Mouse (Mus musculus) left cerebral cortex, postnatal 10 days (tissue): Measurements from ENCODE around the gene Syt8. TPM values are rescaled to one million over a fixed set of nuclear protein-coding genes. Genes with fewer than 3 reads are reported as not detected.

ENCODE experiments used
- DNase-seq, 2 experiments: peaks; one replicate each; pipeline ENCODE4 v3.0.0; 2021 to 2022; ENCODE audit warnings: low spot score in 2 of 2, mixed read lengths in 1 of 2; ENCODE audit errors: extremely low spot score in 1 of 2
- intact Hi-C: fragments of 180-260 bp; cut with DNase I; formaldehyde crosslinking; loops from one replicate; pipeline ENCODE4 v1.15.1; 2025
- total RNA-seq, 2 experiments: library from RNA; stranded (reverse); gene quantifications; 2 replicates each; pipeline ENCODE4 v1.2.3; 2021

Gene Syt8
- total RNA-seq, 2 experiments from 2014 or later: not detected

GRCm38 (mm10) chr7:142482256-142482609 is 47.6 kb downstream of the Syt8 start:
- no peak for DNase-seq
- intact Hi-C loops: loop anchor here (5.0 to 10.0 kb wide), 2 partner anchors 93 to 190 kb away; no protein-coding TSS in a partner anchor

DNA sequence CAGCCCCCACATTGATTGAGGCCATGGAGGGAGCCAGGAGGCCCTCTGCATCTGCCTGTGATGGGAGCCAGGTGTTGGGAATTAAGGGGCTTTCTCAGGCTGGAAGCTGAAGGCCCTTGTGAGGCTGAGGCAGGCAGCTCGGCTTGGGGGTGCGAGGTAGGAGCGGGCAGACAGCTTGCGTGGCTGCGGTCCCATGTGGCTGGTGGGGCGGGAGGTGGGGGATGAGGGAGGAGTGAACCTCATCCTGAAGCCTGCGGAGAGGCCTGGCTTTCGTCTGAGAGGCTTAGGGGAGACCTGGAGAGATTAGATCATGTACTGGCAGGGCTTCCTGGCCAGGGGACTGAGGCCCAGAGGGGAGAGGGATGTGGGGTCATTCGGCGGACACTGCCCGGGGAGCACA is 48.5 kb downstream of the Syt8 start:
- DNase-seq: no peak
- intact Hi-C loops: loop anchor here (5.0 to 10.0 kb wide), 2 partner anchors 92 to 189 kb away; no protein-coding TSS in a partner anchor

GRCm38 (mm10) chr7:142484780-142485179 is 50.1 kb downstream of the Syt8 start:
- no peak for DNase-seq
- intact Hi-C loops: loop anchor here (5.0 to 10.0 kb wide), 2 partner anchors 90 to 188 kb away; no protein-coding TSS in a partner anchor

DNA sequence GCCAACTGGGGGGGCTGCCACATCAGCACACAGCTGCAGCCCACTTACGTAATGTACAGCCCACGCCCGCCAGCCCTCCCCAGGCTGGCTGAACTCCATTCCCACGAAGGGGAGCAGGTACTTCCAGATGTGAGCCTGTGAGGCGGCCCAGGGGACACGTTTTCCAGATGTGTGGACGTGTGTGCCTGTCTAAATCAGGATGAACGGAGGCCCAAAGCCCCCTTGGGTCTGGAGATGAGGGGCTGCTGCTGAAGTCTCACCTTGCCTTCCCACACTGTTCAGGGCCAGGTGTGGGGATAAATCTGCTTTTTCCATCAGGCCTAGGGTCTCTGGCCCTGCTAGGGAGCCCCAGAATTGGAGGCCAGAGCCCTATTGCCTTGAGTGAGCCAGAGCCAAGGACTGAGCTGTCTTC is 52.1 kb downstream of the Syt8 start:
- intact Hi-C loops: loop anchor here (10.0 kb wide), 1 partner anchor 88 kb away; no protein-coding TSS in a partner anchor
- DNase-seq: no peak

DNA sequence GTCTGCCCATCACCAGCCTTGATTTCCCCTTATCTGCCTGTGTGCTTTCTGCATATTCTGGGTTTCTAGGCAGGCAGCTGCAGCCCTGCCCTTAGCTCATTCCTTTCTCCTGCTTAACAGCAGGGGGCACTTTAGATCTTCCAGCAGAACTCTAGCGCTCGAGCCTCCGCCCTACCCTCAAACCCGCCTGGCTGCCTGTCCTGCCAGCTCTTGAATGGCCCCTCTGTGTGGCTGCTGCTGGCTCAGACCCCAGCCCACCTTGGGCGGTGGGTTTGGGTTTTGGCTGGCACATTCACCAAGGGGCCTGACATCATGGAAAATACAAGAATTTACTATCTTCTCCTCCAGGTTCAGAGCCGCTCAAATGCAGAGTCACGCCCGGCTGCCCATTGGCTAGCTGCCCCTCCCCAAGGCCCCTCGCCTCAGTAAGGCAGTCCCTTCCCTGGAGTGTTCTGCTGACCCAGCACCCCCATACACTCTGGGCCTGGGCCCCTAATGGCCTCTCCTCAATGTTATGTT is 52.8 kb downstream of the Syt8 start:
- intact Hi-C loops: loop anchor here (10.0 kb wide), 1 partner anchor 87 kb away; no protein-coding TSS in a partner anchor
- peak; percentile 43 to 73 for DNase-seq

DNA sequence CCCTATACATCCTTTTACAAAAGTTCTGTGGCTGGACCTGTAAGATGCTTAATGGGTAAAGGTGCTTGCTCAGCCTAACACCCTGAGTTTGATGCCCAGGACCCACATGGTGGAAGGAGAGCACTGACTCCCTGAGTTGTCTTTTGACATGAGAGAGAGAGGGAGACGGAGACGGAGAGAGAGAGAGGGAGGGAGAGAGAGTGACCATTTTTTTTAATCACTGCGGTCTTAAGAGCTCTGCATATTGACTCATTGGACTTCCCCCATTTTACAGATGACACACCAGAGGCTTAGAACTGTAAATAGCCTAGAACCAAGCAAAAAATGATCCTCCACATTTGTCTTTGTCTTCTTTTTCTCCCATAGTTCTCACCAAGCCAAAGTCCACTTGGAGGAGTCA is 53.4 kb downstream of the Syt8 start:
- intact Hi-C loops: loop anchor here (10.0 kb wide), 1 partner anchor 87 kb away; no protein-coding TSS in a partner anchor

More for the DNA sequence above, 53.4 kb downstream of the Syt8 start:
- DNase-seq: no peak

Other genes starting within 250 kb of the Syt8 start
- not detected for gene Gm10153, start 244.5 kb upstream of the Syt8 start, total RNA-seq
- not detected for gene Krtap5-3, start 233.5 kb upstream of the Syt8 start, total RNA-seq
- not detected for gene Gm7579, start 223.0 kb upstream of the Syt8 start, total RNA-seq
- not detected for gene Krtap5-5, start 204.9 kb upstream of the Syt8 start, total RNA-seq
- not detected for gene Gm40460, start 193.8 kb upstream of the Syt8 start, total RNA-seq
- not detected for gene Gm2431, start 176.5 kb upstream of the Syt8 start, total RNA-seq
- gene Gm4559, start 160.5 kb upstream of the Syt8 start, total RNA-seq: not detected
- not detected for gene Krtap5-1, start 137.7 kb upstream of the Syt8 start, total RNA-seq
- gene Krtap5-4, start 131.3 kb upstream of the Syt8 start, total RNA-seq: not detected
- 10 to 100 TPM; 15.3 to 15.8 TPM for gene Ifitm10, start 61.1 kb upstream of the Syt8 start, total RNA-seq
- gene Gm49369, start 52.2 kb upstream of the Syt8 start, total RNA-seq: 1 to 10 TPM in 1 of 2 experiments, not detected in 1; 1.9 TPM
- gene Ctsd, start 46.8 kb upstream of the Syt8 start, total RNA-seq: 100 to 1,000 TPM; 244 to 255 TPM
- gene Tnni2, start 7.0 kb downstream of the Syt8 start, total RNA-seq: under 1 TPM in 1 of 2 experiments, not detected in 1; 0.83 TPM
- 1 to 10 TPM; 5.2 to 8.1 TPM for gene Lsp1, start 26.0 kb downstream of the Syt8 start, total RNA-seq
- not detected for gene Tnnt3, start 64.0 kb downstream of the Syt8 start, total RNA-seq
- 1 to 10 TPM; 4.8 to 7.2 TPM for gene Mrpl23, start 97.8 kb downstream of the Syt8 start, total RNA-seq
- gene Igf2, start 232.0 kb downstream of the Syt8 start, total RNA-seq: 100 to 1,000 TPM; 216 to 220 TPM
- gene Gm49394, start 235.1 kb downstream of the Syt8 start, total RNA-seq: under 1 TPM; 0.10 to 0.21 TPM